In the genomic region with DNA sequence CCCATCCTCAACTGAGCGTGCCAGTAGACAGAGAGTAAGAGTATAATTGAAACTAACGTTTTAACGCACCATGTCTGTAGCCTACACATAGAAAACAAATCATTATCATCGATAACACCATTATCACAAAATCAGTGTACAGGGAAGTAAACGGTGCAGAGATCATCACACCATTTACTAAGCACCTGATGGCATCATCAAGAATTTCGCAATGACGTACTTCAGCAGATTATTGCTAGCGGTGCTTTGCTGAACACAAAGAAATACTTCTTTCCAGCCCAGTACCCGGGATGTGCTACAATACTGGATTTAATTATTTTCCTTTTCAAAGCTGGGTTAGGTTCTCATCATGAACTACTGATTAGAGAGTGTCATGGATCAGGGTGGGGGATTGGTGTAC, we compare ENCODE assay signal across 26 mouse cellular contexts. TPM values are rescaled to one million over a fixed set of nuclear protein-coding genes. Genes with fewer than 3 reads are reported as not detected.
DNase-seq lines count a peak whose midpoint lies in the region; ATAC-seq and TF ChIP-seq lines count a peak whose summit lies in the region.
"Had no signal": no experiment of that assay in that cellular context is flagged by ENCODE, and none has a peak within 500 bp of the region (broad histone marks: within the 10 kb centered on the region; RNA-seq: fewer than 3 reads in every experiment).

No protein-coding gene starts in this region.

- ATAC-seq in kidney, embryonic 16.5 days (ENCODE audit: low FRiP score, low TSS enrichment), result no peak
- peak; percentile 54 for ATAC-seq in megakaryocyte, adult 5-6 weeks (ENCODE audit: poor library complexity, severe bottlenecking)
- ATAC-seq: forebrain, embryonic 15.5 days; hindbrain, postnatal 0 days; intestine, postnatal 0 days had no signal

- 75% methylated on average over 9 of the region's 9 CpGs for WGBS in kidney, embryonic 16.5 days
- WGBS in kidney, adult 2 months, result 81% methylated on average over 9 of the region's 9 CpGs

- no peak overlapping the region for H3K4me2 ChIP-seq in kidney, embryonic 16.5 days (replicated peaks; ENCODE audit: low read depth, low read length)
- H3K4me2 ChIP-seq: forebrain, embryonic 15.5 days; heart, embryonic 11.5 days; hindbrain, embryonic 12.5 days; liver, embryonic 13.5 days; lung, embryonic 14.5 days; midbrain, embryonic 12.5 days had no signal

- no peak overlapping the region for H3K4me3 ChIP-seq in kidney, embryonic 16.5 days (ENCODE audit: low read length)
- no peak overlapping the region for H3K4me3 ChIP-seq in kidney, adult 2 months (ENCODE audit: insufficient read depth, low read depth, low read length)
- H3K4me3 ChIP-seq: forebrain, embryonic 15.5 days; hindbrain, embryonic 12.5 days; liver, embryonic 13.5 days; midbrain, embryonic 12.5 days had no signal

- H3K36me3 ChIP-seq in kidney, embryonic 16.5 days (ENCODE audit: insufficient read depth, low read length), result no peaks in the 10 kb centered on the region
- no peaks in the 10 kb centered on the region for H3K36me3 ChIP-seq in kidney, adult 2 months (ENCODE audit: control insufficient read depth, insufficient read depth, low read length)
- H3K36me3 ChIP-seq: forebrain, embryonic 15.5 days; G1E; hindbrain, embryonic 12.5 days; liver, embryonic 13.5 days; midbrain, embryonic 12.5 days had no signal

- TF ChIP-seq CTCF in kidney, adult 2 months (conservative IDR thresholded peaks at IDR 0.05; ENCODE audit: insufficient read depth, insufficient read length, low read depth, low read length), result no peak
- TF ChIP-seq CTCF in brain, embryonic 14.5 days (IDR thresholded peaks at IDR 0.05; ENCODE audit: borderline replicate concordance, extremely low read depth, insufficient read depth, insufficient read length), result no peak

- H3K27me3 ChIP-seq in kidney, embryonic 16.5 days (ENCODE audit: insufficient read depth, low read length), result no peaks in the 10 kb centered on the region
- H3K27me3 ChIP-seq in kidney, adult 2 months (replicated peaks; ENCODE audit: control insufficient read depth, insufficient read depth, low read length), result no peaks in the 10 kb centered on the region
- H3K27me3 ChIP-seq: forebrain, embryonic 15.5 days; hindbrain, embryonic 12.5 days; liver, embryonic 13.5 days; midbrain, embryonic 12.5 days had no signal

- no peak for TF ChIP-seq POLR2A in kidney, adult 2 months (IDR thresholded peaks at IDR 0.05; ENCODE audit: low read depth, low read length)
- no peak for TF ChIP-seq POLR2A in brain, embryonic 14.5 days (IDR thresholded peaks at IDR 0.05; ENCODE audit: borderline replicate concordance, extremely low read depth, insufficient read depth, insufficient read length, poor library complexity, severe bottlenecking)

- DNase-seq in embryo, embryonic 10.5 days (ENCODE audit: low spot score), result peak; percentile 5
- DNase-seq in embryo, embryonic 11 days, result no peak
- DNase-seq in kidney, adult 2 months, result no peak
- DNase-seq in brain, embryonic 14.5 days (ENCODE audit: low read depth), result peak; percentile 6
- DNase-seq in retina, embryonic 14.5 days (ENCODE audit: low spot score), result no peak
- DNase-seq in adrenal gland, postnatal 14 days, result no peak
- DNase-seq: adrenal gland, postnatal 10 days; cerebellum, adult 11-12 months; cerebellum, adult 9-11 months; gastrocnemius, postnatal 10 days; heart, postnatal 36 days; liver, embryonic 13.5 days; right cerebral cortex, postnatal 14 days; thymus, adult 2 months; thymus, postnatal 36 days had no signal

- peaks cover 35% of the 10 kb centered on the region for H3K4me1 ChIP-seq in kidney, embryonic 16.5 days (ENCODE audit: insufficient read depth, low read length)
- peaks cover 8% of the 10 kb centered on the region; the same call in 1 of the 2 replicates for H3K4me1 ChIP-seq in kidney, adult 2 months (ENCODE audit: control insufficient read depth, insufficient read depth, low read length)
- H3K4me1 ChIP-seq: forebrain, embryonic 15.5 days; liver, embryonic 13.5 days had no signal

- no peak overlapping the region for H3K9ac ChIP-seq in kidney, embryonic 16.5 days (replicated peaks; ENCODE audit: low read length)
- H3K9ac ChIP-seq: forebrain, embryonic 15.5 days; hindbrain, embryonic 12.5 days; liver, embryonic 13.5 days; lung, embryonic 14.5 days; midbrain, embryonic 12.5 days had no signal

- 0 out of 2 replicates have a peak overlapping the region, but pooled peaks have one; percentile 43 for H3K27ac ChIP-seq in kidney, embryonic 16.5 days (ENCODE audit: low read length)
- H3K27ac ChIP-seq in kidney, adult 2 months (ENCODE audit: insufficient read depth, low read depth, low read length), result no peak overlapping the region
- H3K27ac ChIP-seq: forebrain, embryonic 15.5 days; hindbrain, embryonic 12.5 days; hindbrain, postnatal 0 days; kidney, postnatal 0 days; liver, embryonic 13.5 days; midbrain, embryonic 12.5 days had no signal

- no peaks in the 10 kb centered on the region for H3K9me3 ChIP-seq in kidney, embryonic 16.5 days (ENCODE audit: low read length)
- H3K9me3 ChIP-seq: forebrain, embryonic 15.5 days; G1E; hindbrain, embryonic 12.5 days; liver, embryonic 13.5 days; midbrain, embryonic 12.5 days had no signal

RNA-seq across cellular contexts. Expression of gene Tes, which starts 12.3 kb away (rescaled TPM):
- polyA plus RNA-seq in kidney, embryonic 16.5 days (2015; fragmentation: Nextera tagmentation; extraction: Ambion mirVana), result 77.5 and 82.6 TPM in 2 replicates
- polyA plus RNA-seq in kidney, adult 2 months (2012; rRNA removed), result 20.4 and 21.5 TPM in 2 replicates
- polyA plus RNA-seq in brain, embryonic 14.5 days (2012; rRNA removed), result 36.8 and 44.5 TPM in 2 replicates
- total RNA-seq in megakaryocyte, adult 5-6 weeks (2015), result 29.6 and 34.2 TPM in 2 replicates
- 24.6 and 33.5 TPM in 2 replicates for total RNA-seq in megakaryocyte, adult 5-6 weeks (2017)
- total RNA-seq in adrenal gland, postnatal 14 days (2021), result 12.3 and 15.8 TPM in 2 replicates
- polyA plus RNA-seq: G1E had no signal

Comparison
In these comparisons a context has a peak if more than half of its experiments do, and no peak if none do; other contexts are left out.
1. DNase-seq: peak in embryo, embryonic 10.5 days (single experiment) and brain, embryonic 14.5 days (single experiment); none in embryo, embryonic 11 days (single experiment), kidney, adult 2 months (single experiment), retina, embryonic 14.5 days (single experiment) and adrenal gland, postnatal 14 days (single experiment).